Mouse (Mus musculus): ENCODE measurements around the gene Cd27.

DNA sequence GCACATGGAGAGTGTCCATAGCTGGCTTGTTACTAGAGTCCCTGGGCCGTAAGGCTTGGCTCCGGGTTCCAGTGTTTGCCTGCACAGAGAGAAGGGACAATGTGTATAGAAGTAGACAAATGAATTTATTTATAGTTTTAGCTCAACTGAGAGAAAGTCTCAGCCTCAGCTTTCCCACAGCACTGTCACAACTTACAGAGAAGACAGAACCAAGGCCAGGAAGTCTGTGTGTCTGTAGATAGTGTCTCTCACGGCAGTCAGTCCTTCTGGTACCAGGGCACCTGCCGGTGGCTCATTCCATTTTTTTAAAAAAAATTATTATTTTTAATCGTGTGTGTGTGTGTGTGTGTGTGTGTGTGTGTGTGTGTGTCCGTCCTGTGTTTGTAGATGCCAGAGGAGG lies 4.3 kb downstream of the Cd27 start:
- TF ChIP-seq CTCF (IDR thresholded peaks at IDR 0.05; ENCODE audit: extremely low read depth, insufficient read length, insufficient replicate concordance, low read depth, low read length) (no peak), POLR2A (IDR thresholded peaks at IDR 0.05; ENCODE audit: low read depth, low read length) (no peak)

All from small intestine, adult 2 months (tissue).